Mouse (Mus musculus): Measurements from ENCODE around the gene Adcyap1r1. TPM values are rescaled to one million over a fixed set of nuclear protein-coding genes. Genes with fewer than 3 reads are reported as not detected.

The Adcyap1r1 gene
- total and polyA plus RNA-seq, 3 experiments = not detected

- H3K4me3 ChIP-seq (replicated peaks in 1 of 3; ENCODE audit: low read depth in 2 of 3, low read length in 2 of 3, poor library complexity in 1 of 3) = no peak overlapping the region
- no peak overlapping the region for H3K4me2 ChIP-seq (ENCODE audit: insufficient read depth, low read depth, poor library complexity, severe bottlenecking)
- peaks cover 2% of the 10 kb centered on the region for H3K9me3 ChIP-seq (replicated peaks; ENCODE audit: low read length)
- dilution Hi-C loops (cut with MboI; ENCODE audit: extremely low pct_ligation_motif_present, extremely low pct_unique_long_range_greater_than_20kb, low sequenced_read_pairs) = no loop called here
- H3K9ac ChIP-seq (ENCODE audit: insufficient read depth, low read depth) = no peak overlapping the region
- H3K27ac ChIP-seq (ENCODE audit: insufficient read depth, low read depth) = no peak overlapping the region
- H3K27me3 ChIP-seq (replicated peaks) = peaks cover 85% of the 10 kb centered on the region
- in situ Hi-C loops (cut with MboI; ENCODE audit: low pct_ligation_motif_present, low pct_unique_long_range_greater_than_20kb, low sequenced_read_pairs) = no loop called here
- no peaks in the 10 kb centered on the region for H3K36me3 ChIP-seq (replicated peaks in 1 of 2; ENCODE audit: control insufficient read depth in 1 of 2, insufficient read depth in 1 of 2, low read length in 1 of 2)
- no peak for DNase-seq (ENCODE audit: extremely low read depth)
- H3K79me2 ChIP-seq (replicated peaks; ENCODE audit: control insufficient read depth, extremely low read depth, insufficient read depth, poor library complexity, severe bottlenecking) = no peaks in the 10 kb centered on the region
- no peaks in the 10 kb centered on the region for H3K4me1 ChIP-seq (ENCODE audit: control insufficient read depth in 1 of 2, insufficient read depth in 2 of 2)
- TF ChIP-seq ELF1 (IDR thresholded peaks at IDR 0.05; ENCODE audit: low read depth, low read length) (no peak), ZKSCAN1 (IDR thresholded peaks at IDR 0.05; ENCODE audit: borderline replicate concordance, low read depth, low read length) (no peak), TCF12 (IDR thresholded peaks at IDR 0.05; ENCODE audit: low read depth, low read length) (no peak), POLR2AphosphoS2 (IDR thresholded peaks at IDR 0.05; ENCODE audit: low read depth, low read length) (no peak), CHD2 (IDR thresholded peaks at IDR 0.05; ENCODE audit: low read length) (no peak), ETS1 (conservative IDR thresholded peaks at IDR 0.05; ENCODE audit: low read depth, low read length) (no peak), GABPA (IDR thresholded peaks at IDR 0.05; ENCODE audit: insufficient replicate concordance, low read depth, low read length) (no peak), MEF2A (IDR thresholded peaks at IDR 0.05; ENCODE audit: borderline replicate concordance, low read depth, low read length) (no peak), USF1 (IDR thresholded peaks at IDR 0.05; ENCODE audit: low read depth, low read length) (no peak), CTCF (conservative IDR thresholded peaks at IDR 0.05 in 1 of 2, IDR thresholded peaks at IDR 0.05 in 1 of 2; ENCODE audit: low read depth in 2 of 2, low read length in 2 of 2) (no peak), E2F4 (IDR thresholded peaks at IDR 0.05; ENCODE audit: insufficient replicate concordance, low read depth, low read length) (no peak), POLR2A (IDR thresholded peaks at IDR 0.05; ENCODE audit: low read depth, low read length) (no peak), TBP (conservative IDR thresholded peaks at IDR 0.05; ENCODE audit: low read depth, low read length) (no peak), JUND (conservative IDR thresholded peaks at IDR 0.05; ENCODE audit: low read depth, low read length) (no peak), MAX (IDR thresholded peaks at IDR 0.05; ENCODE audit: low read length) (no peak), BHLHE40 (IDR thresholded peaks at IDR 0.05; ENCODE audit: low read depth, low read length) (no peak)
Observed at GRCm38 (mm10) chr6:55453548-55453947, 1.8 kb downstream of the Adcyap1r1 start.

- peaks cover 2% of the 10 kb centered on the region for H3K9me3 ChIP-seq (replicated peaks; ENCODE audit: low read length)
- dilution Hi-C loops (cut with MboI; ENCODE audit: extremely low pct_ligation_motif_present, extremely low pct_unique_long_range_greater_than_20kb, low sequenced_read_pairs) (no loop called here), in situ Hi-C loops (cut with MboI; ENCODE audit: low pct_ligation_motif_present, low pct_unique_long_range_greater_than_20kb, low sequenced_read_pairs) (no loop called here)
- H3K36me3 ChIP-seq (replicated peaks in 1 of 2; ENCODE audit: control insufficient read depth in 1 of 2, insufficient read depth in 1 of 2, low read length in 1 of 2) = no peaks in the 10 kb centered on the region
- no peaks in the 10 kb centered on the region for H3K79me2 ChIP-seq (replicated peaks; ENCODE audit: control insufficient read depth, extremely low read depth, insufficient read depth, poor library complexity, severe bottlenecking)
- H3K4me1 ChIP-seq (ENCODE audit: control insufficient read depth in 1 of 2, insufficient read depth in 2 of 2) = no peaks in the 10 kb centered on the region
- no peak overlapping the region for H3K27ac ChIP-seq (ENCODE audit: insufficient read depth, low read depth)
- H3K4me3 ChIP-seq (replicated peaks in 1 of 3; ENCODE audit: low read depth in 2 of 3, low read length in 2 of 3, poor library complexity in 1 of 3) = no peak overlapping the region
- DNase-seq (ENCODE audit: extremely low read depth) = no peak
- H3K27me3 ChIP-seq (replicated peaks) = peaks cover 84% of the 10 kb centered on the region
- no peak overlapping the region for H3K9ac ChIP-seq (ENCODE audit: insufficient read depth, low read depth)
- no peak overlapping the region for H3K4me2 ChIP-seq (ENCODE audit: insufficient read depth, low read depth, poor library complexity, severe bottlenecking)
- TF ChIP-seq E2F4 (IDR thresholded peaks at IDR 0.05; ENCODE audit: insufficient replicate concordance, low read depth, low read length) (no peak), GABPA (IDR thresholded peaks at IDR 0.05; ENCODE audit: insufficient replicate concordance, low read depth, low read length) (no peak), TCF12 (IDR thresholded peaks at IDR 0.05; ENCODE audit: low read depth, low read length) (no peak), MYC (IDR thresholded peaks at IDR 0.05; ENCODE audit: low read depth, low read length) (no peak), RCOR1 (conservative IDR thresholded peaks at IDR 0.05; ENCODE audit: low read depth, low read length) (no peak)
Observed at GRCm38 (mm10) chr6:55455641-55456040, 3.9 kb downstream of the Adcyap1r1 start.

Measured in CH12.LX (cell line).